Mouse (Mus musculus) MEL (cell line): Measurements from ENCODE around the gene Dusp19. TPM values are rescaled to one million over a fixed set of nuclear protein-coding genes. Genes with fewer than 3 reads are reported as not detected.

Experiments
- DNase-seq: peaks from one replicate; pipeline ENCODE4 v3.0.0; 2011; ENCODE audit warnings: low read depth, low spot score
- H3K27ac ChIP-seq: 2 replicates; pipeline ENCODE4 v1.5.1; 2012; ENCODE audit warnings: low read depth, mild to moderate bottlenecking, control low read depth, low read length, moderate library complexity; ENCODE audit not compliant: control insufficient read depth
- H3K27me3 ChIP-seq, 2 experiments: fragments of 150-350 bp in 1 of 2; sonication (generic) in 1 of 2; 2 replicates each; pipeline ENCODE4 v1.6.1; 2012; ENCODE audit warnings: low read length in 2 of 2, mild to moderate bottlenecking in 2 of 2, improper control_type of control experiment in 1 of 2, moderate library complexity in 1 of 2; ENCODE audit not compliant: insufficient read depth in 2 of 2, control insufficient read depth in 1 of 2
- H3K36me3 ChIP-seq, 2 experiments: 2 replicates each; pipeline ENCODE4 v1.6.1; 2012 to 2014; ENCODE audit warnings: low read length in 2 of 2, improper control_type of control experiment in 1 of 2, inconsistent platforms in 1 of 2, mild to moderate bottlenecking in 1 of 2; ENCODE audit not compliant: insufficient read depth in 2 of 2, control insufficient read depth in 1 of 2
- H3K4me1 ChIP-seq, 2 experiments: fragments of 150-350 bp in 1 of 2; sonication (generic) in 1 of 2; 2 replicates each; pipeline ENCODE4 v1.6.1; 2012; ENCODE audit warnings: low read length in 2 of 2, improper control_type of control experiment in 1 of 2, mild to moderate bottlenecking in 1 of 2; ENCODE audit not compliant: insufficient read depth in 2 of 2, control insufficient read depth in 1 of 2
- H3K4me3 ChIP-seq, 2 experiments: fragments of 150-350 bp in 1 of 2; sonication (generic) in 1 of 2; 2 replicates each; pipeline ENCODE4 v1.5.1; 2012; ENCODE audit warnings: low read depth in 2 of 2, low read length in 2 of 2, mild to moderate bottlenecking in 2 of 2, moderate library complexity in 2 of 2, control low read depth in 1 of 2, improper control_type of control experiment in 1 of 2; ENCODE audit not compliant: control insufficient read depth in 1 of 2, insufficient read depth in 1 of 2
- H3K79me2 ChIP-seq: 2 replicates; pipeline ENCODE4 v1.6.1; 2012; ENCODE audit warnings: mild to moderate bottlenecking, low read length, moderate library complexity; ENCODE audit not compliant: control insufficient read depth, poor library complexity, insufficient read depth
- H3K9ac ChIP-seq: 2 replicates; pipeline ENCODE4 v1.6.1; 2012; ENCODE audit warnings: low read depth, mild to moderate bottlenecking, control low read depth, low read length, moderate library complexity; ENCODE audit not compliant: control insufficient read depth, poor library complexity, severe bottlenecking
- H3K9me3 ChIP-seq: fragments of 150-350 bp; sonication (generic); replicated peaks from 2 replicates; pipeline ENCODE4 v1.6.1; 2012; ENCODE audit warnings: mild to moderate bottlenecking, low read length, improper control_type of control experiment, moderate library complexity; ENCODE audit not compliant: insufficient read depth
- BHLHE40 ChIP-seq: IDR thresholded peaks from 2 replicates; pipeline ENCODE4 v1.6.1; 2012; ENCODE audit warnings: low read depth, mild to moderate bottlenecking, inconsistent platforms, low read length, improper control_type of control experiment, borderline replicate concordance
- CHD2 ChIP-seq: IDR thresholded peaks from 2 replicates; pipeline ENCODE4 v1.6.1; 2011; ENCODE audit warnings: low read length, improper control_type of control experiment
- ELF1 ChIP-seq: IDR thresholded peaks from 2 replicates; pipeline ENCODE4 v1.6.1; 2014; ENCODE audit warnings: low read depth, mild to moderate bottlenecking, inconsistent platforms, low read length, improper control_type of control experiment, moderate library complexity
- EP300 ChIP-seq, 2 experiments: IDR thresholded peaks; 2 replicates each; pipeline ENCODE4 v1.6.1; 2011; ENCODE audit warnings: improper control_type of control experiment in 2 of 2, low read length in 2 of 2, low read depth in 1 of 2, mild to moderate bottlenecking in 1 of 2
- ETS1 ChIP-seq: IDR thresholded peaks from 2 replicates; pipeline ENCODE4 v1.6.1; 2012; ENCODE audit warnings: low read depth, mild to moderate bottlenecking, inconsistent platforms, low read length, improper control_type of control experiment, moderate library complexity
- GABPA ChIP-seq: IDR thresholded peaks from 2 replicates; pipeline ENCODE4 v1.6.1; 2012; ENCODE audit warnings: low read depth, mild to moderate bottlenecking, inconsistent platforms, low read length, improper control_type of control experiment, moderate library complexity
- GATA1 ChIP-seq: IDR thresholded peaks from 2 replicates; pipeline ENCODE4 v1.6.1; 2011; ENCODE audit warnings: low read depth, low read length, improper control_type of control experiment
- JUND ChIP-seq: IDR thresholded peaks from 2 replicates; pipeline ENCODE4 v1.6.1; 2011; ENCODE audit warnings: low read depth, mild to moderate bottlenecking, improper control_type of control experiment, low read length
- MAFK ChIP-seq: IDR thresholded peaks from 2 replicates; pipeline ENCODE4 v1.6.1; 2011; ENCODE audit warnings: low read depth, mild to moderate bottlenecking, low read length, improper control_type of control experiment, borderline replicate concordance
- MAX ChIP-seq: IDR thresholded peaks from 2 replicates; pipeline ENCODE4 v1.6.1; 2011; ENCODE audit warnings: low read length, improper control_type of control experiment
- MXI1 ChIP-seq: IDR thresholded peaks from 2 replicates; pipeline ENCODE4 v1.6.1; 2011; ENCODE audit warnings: mild to moderate bottlenecking, low read depth, low read length, improper control_type of control experiment
- MYC ChIP-seq: IDR thresholded peaks from 2 replicates; pipeline ENCODE4 v1.6.1; 2011; ENCODE audit warnings: low read depth, mild to moderate bottlenecking, low read length, improper control_type of control experiment, moderate library complexity
- NELFE ChIP-seq: IDR thresholded peaks from 2 replicates; pipeline ENCODE4 v1.6.1; 2011; ENCODE audit warnings: low read depth, low read length, improper control_type of control experiment
- NRF1 ChIP-seq: IDR thresholded peaks from 2 replicates; pipeline ENCODE4 v1.6.1; 2014; ENCODE audit warnings: low read depth, mild to moderate bottlenecking, inconsistent platforms, low read length, improper control_type of control experiment, moderate library complexity; ENCODE audit not compliant: poor library complexity, insufficient read depth, severe bottlenecking
- POLR2A ChIP-seq, 2 experiments: IDR thresholded peaks; 2 replicates each; pipeline ENCODE4 v1.6.1; 2011 to 2012; ENCODE audit warnings: low read length in 2 of 2, mild to moderate bottlenecking in 2 of 2, control low read depth in 1 of 2, improper control_type of control experiment in 1 of 2, low read depth in 1 of 2, moderate library complexity in 1 of 2; ENCODE audit not compliant: control insufficient read depth in 1 of 2, insufficient read depth in 1 of 2, poor library complexity in 1 of 2
- POLR2AphosphoS2 ChIP-seq: IDR thresholded peaks from 2 replicates; pipeline ENCODE4 v1.6.1; 2011; ENCODE audit warnings: low read length, improper control_type of control experiment
- POLR2AphosphoS5 ChIP-seq: IDR thresholded peaks from 2 replicates; pipeline ENCODE4 v1.6.1; 2012; ENCODE audit warnings: low read depth, borderline replicate concordance, mild to moderate bottlenecking, inconsistent platforms, low read length, moderate library complexity, mixed read lengths
- RCOR1 ChIP-seq: IDR thresholded peaks from 2 replicates; pipeline ENCODE4 v1.6.1; 2012; ENCODE audit warnings: low read depth, mild to moderate bottlenecking, inconsistent platforms, low read length, improper control_type of control experiment
- SIN3A ChIP-seq: IDR thresholded peaks from 2 replicates; pipeline ENCODE4 v1.6.1; 2012; ENCODE audit warnings: low read length, improper control_type of control experiment, inconsistent platforms
- SMC3 ChIP-seq: IDR thresholded peaks from 2 replicates; pipeline ENCODE4 v1.6.1; 2011; ENCODE audit warnings: low read depth, low read length, improper control_type of control experiment
- TAL1 ChIP-seq: IDR thresholded peaks from 2 replicates; pipeline ENCODE4 v1.6.1; 2012; ENCODE audit warnings: mild to moderate bottlenecking, inconsistent platforms, low read length, moderate library complexity, mixed read lengths
- TBP ChIP-seq: IDR thresholded peaks from 2 replicates; pipeline ENCODE4 v1.8.0; 2011; ENCODE audit warnings: low read depth, low read length, improper control_type of control experiment
- TCF12 ChIP-seq: IDR thresholded peaks from 2 replicates; pipeline ENCODE4 v1.6.1; 2014; ENCODE audit warnings: low read depth, mild to moderate bottlenecking, inconsistent platforms, low read length, improper control_type of control experiment, moderate library complexity
- USF1 ChIP-seq: IDR thresholded peaks from 2 replicates; pipeline ENCODE4 v1.6.1; 2014; ENCODE audit warnings: low read depth, mild to moderate bottlenecking, inconsistent platforms, low read length, improper control_type of control experiment, moderate library complexity
- USF2 ChIP-seq, 2 experiments: IDR thresholded peaks; 2 replicates each; pipeline ENCODE4 v1.6.1; 2011 to 2012; ENCODE audit warnings: improper control_type of control experiment in 2 of 2, low read length in 2 of 2, borderline replicate concordance in 1 of 2, inconsistent platforms in 1 of 2, low read depth in 1 of 2, mild to moderate bottlenecking in 1 of 2; ENCODE audit not compliant: insufficient read depth in 1 of 2
- polyA plus RNA-seq, 2 experiments: library from polyadenylated mRNA; stranded (reverse) in 1 of 2; unstranded in 1 of 2; fragments of >175 nt in 1 of 2; fragments of >200 nt in 1 of 2; gene quantifications; 2 replicates each; pipeline versions ENCODE4 v1.2.1 to v1.2.4; 2012; ENCODE audit warnings: low replicate concordance in 2 of 2, low read depth in 1 of 2; ENCODE audit not compliant: insufficient read length in 2 of 2, insufficient read depth in 1 of 2, missing spikeins in 1 of 2
- total RNA-seq: library from RNA; depleted of rRNA; stranded (reverse); fragments of 300-350 nt; gene quantifications from 2 replicates; pipeline ENCODE4 v1.2.3, GENCODE M21; 2012

Dusp19 gene
- total and polyA plus RNA-seq, 3 experiments: 14.9 to 16.1 TPM; not detected in 1

DNA sequence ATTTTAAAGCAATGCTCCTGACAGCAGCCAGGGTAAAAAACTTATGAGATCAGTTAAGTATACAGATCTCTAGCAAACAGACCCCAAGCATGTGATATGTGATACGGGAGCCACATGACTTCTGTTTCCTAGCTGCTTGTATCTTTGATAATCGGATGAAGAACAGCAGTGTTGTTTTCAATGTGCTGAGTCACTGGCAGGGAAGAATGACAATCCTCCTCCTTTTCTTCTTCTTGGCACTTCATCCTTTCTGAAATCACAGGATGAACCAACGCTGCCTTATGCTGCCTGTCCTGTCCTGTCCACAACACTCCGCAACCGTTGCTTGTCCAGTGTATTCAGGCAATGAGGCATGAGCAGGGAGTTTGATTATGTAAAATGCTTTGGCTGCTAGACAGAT, 19.9 kb upstream of the Dusp19 start:
- TF ChIP-seq POLR2AphosphoS5: no peak
- TF ChIP-seq GATA1: peak; percentile 79
- TF ChIP-seq USF2 (IDR thresholded peaks at IDR 0.05; ENCODE audit: borderline replicate concordance in 1 of 2, insufficient read depth in 1 of 2, low read depth in 1 of 2, low read length in 2 of 2): peak in 1 of 2 experiments; percentile 60; a peak in 1 of 4 replicates
- peak; percentile 72 to 83 for TF ChIP-seq EP300 (IDR thresholded peaks at IDR 0.05; ENCODE audit: low read depth in 1 of 2, low read length in 2 of 2)
- TF ChIP-seq TCF12: peak; percentile 92
- no peak for TF ChIP-seq JUND
- peak; percentile 72; the same call in 1 of the 2 replicates for TF ChIP-seq RCOR1
- TF ChIP-seq USF1: peak; percentile 88
- TF ChIP-seq GABPA: peak; percentile 85
- TF ChIP-seq TAL1: peak; percentile 36; the same call in 1 of the 2 replicates
- TF ChIP-seq ETS1: peak; percentile 82
- peak; percentile 57; the same call in 1 of the 2 replicates for TF ChIP-seq MAFK
- no peak; the same call in 1 of the 2 replicates for TF ChIP-seq BHLHE40
- no peak overlapping the region for H3K27ac ChIP-seq
- H3K9me3 ChIP-seq: no peaks in the 10 kb centered on the region

DNA sequence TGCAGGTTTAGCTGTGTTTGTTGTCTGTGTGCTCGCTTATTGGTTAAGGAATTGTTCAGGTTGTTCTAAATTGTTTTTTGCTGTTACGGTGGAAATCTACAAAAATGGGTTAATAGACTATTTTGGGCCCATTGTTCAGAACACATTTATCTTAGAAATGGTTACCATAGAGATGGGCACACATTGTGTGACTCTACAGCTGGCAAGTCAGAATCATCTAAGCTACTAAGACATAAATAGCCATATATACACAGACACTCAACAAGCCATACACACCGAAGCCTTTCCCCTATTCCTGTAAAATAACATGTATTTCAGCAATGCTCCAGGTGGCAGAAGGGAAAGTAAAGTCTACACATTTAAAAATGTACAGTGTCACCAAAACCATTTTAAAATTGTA, 17.0 kb upstream of the Dusp19 start:
- no peak overlapping the region for H3K9ac ChIP-seq
- H3K27ac ChIP-seq: no peak overlapping the region
- H3K27me3 ChIP-seq: no peaks in the 10 kb centered on the region
- TF ChIP-seq TAL1 (no peak), MYC (no peak), NELFE (no peak), POLR2A (IDR thresholded peaks at IDR 0.05; ENCODE audit: control insufficient read depth in 1 of 2, insufficient read depth in 1 of 2, low read depth in 1 of 2, low read length in 2 of 2, poor library complexity in 1 of 2) (no peak), POLR2AphosphoS2 (no peak), RCOR1 (no peak), MAFK (no peak), TBP (no peak), CHD2 (no peak), MAX (no peak), MXI1 (no peak), SMC3 (no peak), JUND (no peak), ELF1 (no peak), SIN3A (no peak), GABPA (no peak), NRF1 (no peak), USF2 (IDR thresholded peaks at IDR 0.05; ENCODE audit: borderline replicate concordance in 1 of 2, insufficient read depth in 1 of 2, low read depth in 1 of 2, low read length in 2 of 2) (no peak)
- TF ChIP-seq, all 39 proteins: peak for 0
- Histone ChIP-seq H3K79me2 (no peaks in the 10 kb centered on the region), H3K4me1 (peaks cover 6 to 7% of the 10 kb centered on the region in 2 experiments; a peak in 3 of 4 replicates), H3K4me3 (no peak overlapping the region), H3K9me3 (no peaks in the 10 kb centered on the region), H3K36me3 (peaks cover 0 to 2% of the 10 kb centered on the region in 2 experiments; a peak in 1 of 4 replicates)
- no peak for DNase-seq

More for the DNA sequence above, 19.9 kb upstream of the Dusp19 start:
- Histone ChIP-seq H3K4me1 (peaks cover 6 to 7% of the 10 kb centered on the region in 2 experiments; a peak in 3 of 4 replicates), H3K4me3 (no peak overlapping the region), H3K79me2 (no peaks in the 10 kb centered on the region), H3K36me3 (peaks cover 0 to 2% of the 10 kb centered on the region in 2 experiments; a peak in 1 of 4 replicates), H3K27me3 (peaks cover 0 to 1% of the 10 kb centered on the region in 2 experiments; a peak in 3 of 4 replicates), H3K9ac (no peak overlapping the region)
- DNase-seq: peak; percentile 70
